Mouse (Mus musculus) testis, adult 2 months (tissue): Measurements from ENCODE around the gene Lca5.

Source experiments
- CTCF ChIP-seq: fragments of 200-500 bp; IDR thresholded peaks from 2 replicates; pipeline ENCODE4 v1.5.1; 2012; ENCODE audit warnings: low read depth, mild to moderate bottlenecking, inconsistent platforms, low read length, moderate library complexity; ENCODE audit not compliant: control insufficient read depth, insufficient read depth, insufficient replicate concordance
- POLR2A ChIP-seq: fragments of 200-500 bp; IDR thresholded peaks from 2 replicates; pipeline ENCODE4 v1.6.1; 2012; ENCODE audit warnings: low read depth, mild to moderate bottlenecking, inconsistent platforms, low read length, moderate library complexity; ENCODE audit not compliant: control insufficient read depth

- no peak for TF ChIP-seq CTCF
- TF ChIP-seq POLR2A = no peak
Observed at GRCm38 (mm10) chr9:83375522-83376176, 65.3 kb downstream of the Lca5 start.
